11 mouse cellular contexts compared by ENCODE assay signal in genomic region chr11:60422046-60422668, GRCm38 (mm10). TPM values are rescaled to one million over a fixed set of nuclear protein-coding genes. Genes with fewer than 3 reads are reported as not detected.
DNase-seq lines count a peak whose midpoint lies in the region; TF ChIP-seq lines count a peak whose summit lies in the region.
"Had no signal": no experiment of that assay in that cellular context is flagged by ENCODE, and none has a peak within 500 bp of the region (broad histone marks: within the 10 kb centered on the region; RNA-seq: fewer than 3 reads in every experiment).

No protein-coding gene starts in this region.

- H3K27ac ChIP-seq in layer of hippocampus, adult 2 months = no peak overlapping the region
- H3K27ac ChIP-seq: kidney, embryonic 15.5 days; liver, embryonic 15.5 days had no signal

- TF ChIP-seq CTCF in layer of hippocampus, adult 2 months (conservative IDR thresholded peaks at IDR 0.05) = peak; percentile 53

- H3K4me3 ChIP-seq in layer of hippocampus, adult 2 months = no peak overlapping the region
- H3K4me3 ChIP-seq: kidney, embryonic 15.5 days; liver, embryonic 15.5 days had no signal

- peak; percentile 22 to 46 for DNase-seq in cerebellum, postnatal 10 days
- no peak for DNase-seq in cerebellum, adult 9-10 months
- no peak for DNase-seq in layer of hippocampus, adult 2 months (ENCODE audit: low spot score in 2 of 2)
- no peak for DNase-seq in layer of hippocampus, adult 11-12 months (ENCODE audit: low spot score)
- DNase-seq in CD4-positive helper T cell, adult 2 months (ENCODE audit: low read depth, low spot score) = peak; percentile 47
- DNase-seq in c-Kit-positive CD71-negative TER-119-negative erythroid progenitor cells, embryonic 14.5 days (ENCODE audit: low read depth) = peak; percentile 12
- no peak for DNase-seq in frontal cortex, postnatal 10 days (ENCODE audit: low spot score in 2 of 2)
- no peak for DNase-seq in ovary, adult 18-20 months (ENCODE audit: low spot score)
- DNase-seq: heart, postnatal 36 days had no signal

RNA-seq across cellular contexts. Expression of gene Atpaf2, which starts 3.9 kb away (rescaled TPM):
- 10 to 100 TPM; 27.3 to 32.7 TPM for total RNA-seq in layer of hippocampus, adult 2 months (2021)

RNA-seq across cellular contexts. Expression of gene Gid4, which starts 5.2 kb away (rescaled TPM):
- total RNA-seq in layer of hippocampus, adult 2 months (2021) = 10 to 100 TPM; 48.8 to 51.1 TPM

RNA-seq across cellular contexts. Expression of gene Drg2, which starts 32.2 kb away (rescaled TPM):
- total RNA-seq in layer of hippocampus, adult 2 months (2021) = 10 to 100 TPM; 77.1 to 79.4 TPM

RNA-seq across cellular contexts. Expression of gene Myo15, which starts 47.0 kb away (rescaled TPM):
- total RNA-seq in layer of hippocampus, adult 2 months (2021) = under 1 TPM; 0.10 TPM

Comparison
In these comparisons a context has a peak if more than half of its experiments do, and no peak if none do; other contexts are left out.
1. DNase-seq: peak in cerebellum, postnatal 10 days (2 of 2), CD4-positive helper T cell, adult 2 months (single experiment) and c-Kit-positive CD71-negative TER-119-negative erythroid progenitor cells, embryonic 14.5 days (single experiment); none in cerebellum, adult 9-10 months (single experiment), layer of hippocampus, adult 2 months (0 of 2), layer of hippocampus, adult 11-12 months (single experiment), frontal cortex, postnatal 10 days (0 of 2) and ovary, adult 18-20 months (single experiment).